Mouse (Mus musculus): ENCODE data around the gene Enkd1. TPM values are rescaled to one million over a fixed set of nuclear protein-coding genes. Genes with fewer than 3 reads are reported as not detected.

Enkd1 gene
- polyA plus RNA-seq, 1 experiment, result 24.8 TPM

- no peak overlapping the region for H3ac ChIP-seq (ENCODE audit: control insufficient read depth, insufficient read length, low read depth)
These were observed 17.0 kb downstream of the Enkd1 start for GRCm38 (mm10) chr8:105690978-105691377.

GRCm38 (mm10) chr8:105689983-105690360 is 18.0 kb downstream of the Enkd1 start:
- Histone ChIP-seq H3K79me2 (ENCODE audit: control insufficient read depth, insufficient read depth) (no peaks in the 10 kb centered on the region), H3K4me3 (ENCODE audit: insufficient read depth, poor library complexity, severe bottlenecking) (no peak overlapping the region), H3ac (ENCODE audit: control insufficient read depth, insufficient read length, low read depth) (no peak overlapping the region), H3K36me3 (ENCODE audit: control insufficient read depth, insufficient read depth) (no peaks in the 10 kb centered on the region), H3K79me3 (ENCODE audit: low read depth) (no peaks in the 10 kb centered on the region), H3K27me3 (ENCODE audit: control insufficient read depth, insufficient read depth, insufficient read length) (no peaks in the 10 kb centered on the region)
- no peak for TF ChIP-seq FOSL1 (IDR thresholded peaks at IDR 0.05; ENCODE audit: insufficient read depth, low read length, poor library complexity, severe bottlenecking)
- no peak for TF ChIP-seq MYOG (IDR thresholded peaks at IDR 0.05; ENCODE audit: control insufficient read depth, extremely low read depth, insufficient read length)
- TF ChIP-seq CTCF (IDR thresholded peaks at IDR 0.05; ENCODE audit: control insufficient read depth, insufficient read depth, insufficient read length), result no peak
- TF ChIP-seq CEBPB (IDR thresholded peaks at IDR 0.05; ENCODE audit: low read depth), result no peak
- no peak for TF ChIP-seq USF1 (IDR thresholded peaks at IDR 0.05; ENCODE audit: low read depth)
- TF ChIP-seq MYOD1 (IDR thresholded peaks at IDR 0.05; ENCODE audit: control insufficient read depth, insufficient read length, low read depth), result no peak
- no peak for TF ChIP-seq MAX (IDR thresholded peaks at IDR 0.05)

More at GRCm38 (mm10) chr8:105690978-105691377, 17.0 kb downstream of the Enkd1 start:
- Histone ChIP-seq H3K79me3 (ENCODE audit: low read depth) (no peaks in the 10 kb centered on the region), H3K79me2 (ENCODE audit: control insufficient read depth, insufficient read depth) (no peaks in the 10 kb centered on the region), H3K36me3 (ENCODE audit: control insufficient read depth, insufficient read depth) (no peaks in the 10 kb centered on the region), H3K27me3 (ENCODE audit: control insufficient read depth, insufficient read depth, insufficient read length) (no peaks in the 10 kb centered on the region), H3K4me3 (ENCODE audit: insufficient read depth, poor library complexity, severe bottlenecking) (no peak overlapping the region)
- TF ChIP-seq CTCF (IDR thresholded peaks at IDR 0.05; ENCODE audit: control insufficient read depth, insufficient read depth, insufficient read length), result no peak
- no peak for TF ChIP-seq USF1 (IDR thresholded peaks at IDR 0.05; ENCODE audit: low read depth)
- no peak for TF ChIP-seq MAX (IDR thresholded peaks at IDR 0.05)
- no peak for TF ChIP-seq FOSL1 (IDR thresholded peaks at IDR 0.05; ENCODE audit: insufficient read depth, low read length, poor library complexity, severe bottlenecking)
- TF ChIP-seq MYOD1 (IDR thresholded peaks at IDR 0.05; ENCODE audit: control insufficient read depth, insufficient read length, low read depth), result no peak
- TF ChIP-seq MYOG (IDR thresholded peaks at IDR 0.05; ENCODE audit: control insufficient read depth, extremely low read depth, insufficient read length), result no peak
- TF ChIP-seq CEBPB (IDR thresholded peaks at IDR 0.05; ENCODE audit: low read depth), result no peak

- Histone ChIP-seq H3K79me3 (ENCODE audit: low read depth) (no peaks in the 10 kb centered on the region), H3K36me3 (ENCODE audit: control insufficient read depth, insufficient read depth) (peaks cover 2% of the 10 kb centered on the region), H3K79me2 (ENCODE audit: control insufficient read depth, insufficient read depth) (no peaks in the 10 kb centered on the region), H3ac (ENCODE audit: control insufficient read depth, insufficient read length, low read depth) (no peak overlapping the region), H3K27me3 (ENCODE audit: control insufficient read depth, insufficient read depth, insufficient read length) (no peaks in the 10 kb centered on the region), H3K4me3 (ENCODE audit: insufficient read depth, poor library complexity, severe bottlenecking) (no peak overlapping the region)
- TF ChIP-seq CEBPB (IDR thresholded peaks at IDR 0.05; ENCODE audit: low read depth) (no peak), MYOG (IDR thresholded peaks at IDR 0.05; ENCODE audit: control insufficient read depth, extremely low read depth, insufficient read length) (no peak), CTCF (IDR thresholded peaks at IDR 0.05; ENCODE audit: control insufficient read depth, insufficient read depth, insufficient read length) (no peak), MYOD1 (IDR thresholded peaks at IDR 0.05; ENCODE audit: control insufficient read depth, insufficient read length, low read depth) (no peak), FOSL1 (IDR thresholded peaks at IDR 0.05; ENCODE audit: insufficient read depth, low read length, poor library complexity, severe bottlenecking) (no peak), USF1 (IDR thresholded peaks at IDR 0.05; ENCODE audit: low read depth) (no peak), MAX (IDR thresholded peaks at IDR 0.05) (no peak)
These were observed 18.6 kb downstream of the Enkd1 start for GRCm38 (mm10) chr8:105689256-105689982.

- Histone ChIP-seq H3K27me3 (ENCODE audit: control insufficient read depth, insufficient read depth, insufficient read length) (no peaks in the 10 kb centered on the region), H3K4me3 (ENCODE audit: insufficient read depth, poor library complexity, severe bottlenecking) (no peak overlapping the region), H3ac (ENCODE audit: control insufficient read depth, insufficient read length, low read depth) (no peak overlapping the region), H3K36me3 (ENCODE audit: control insufficient read depth, insufficient read depth) (peaks cover 13% of the 10 kb centered on the region), H3K79me3 (ENCODE audit: low read depth) (no peaks in the 10 kb centered on the region), H3K79me2 (ENCODE audit: control insufficient read depth, insufficient read depth) (no peaks in the 10 kb centered on the region)
- TF ChIP-seq MAX (IDR thresholded peaks at IDR 0.05) (no peak), CEBPB (IDR thresholded peaks at IDR 0.05; ENCODE audit: low read depth) (no peak), MYOD1 (IDR thresholded peaks at IDR 0.05; ENCODE audit: control insufficient read depth, insufficient read length, low read depth) (no peak)
These were observed 19.7 kb downstream of the Enkd1 start for GRCm38 (mm10) chr8:105688242-105688752.

- Histone ChIP-seq H3K79me2 (ENCODE audit: control insufficient read depth, insufficient read depth) (no peaks in the 10 kb centered on the region), H3K79me3 (ENCODE audit: low read depth) (no peaks in the 10 kb centered on the region), H3K36me3 (ENCODE audit: control insufficient read depth, insufficient read depth) (peaks cover 21% of the 10 kb centered on the region), H3K27me3 (ENCODE audit: control insufficient read depth, insufficient read depth, insufficient read length) (no peaks in the 10 kb centered on the region), H3ac (ENCODE audit: control insufficient read depth, insufficient read length, low read depth) (no peak overlapping the region), H3K4me3 (ENCODE audit: insufficient read depth, poor library complexity, severe bottlenecking) (no peak overlapping the region)
- TF ChIP-seq MYOG (IDR thresholded peaks at IDR 0.05; ENCODE audit: control insufficient read depth, extremely low read depth, insufficient read length), result no peak
These were observed 20.5 kb downstream of the Enkd1 start for GRCm38 (mm10) chr8:105687512-105687911.

GRCm38 (mm10) chr8:105686551-105686950 is 21.5 kb downstream of the Enkd1 start:
- Histone ChIP-seq H3K36me3 (ENCODE audit: control insufficient read depth, insufficient read depth) (peaks cover 30% of the 10 kb centered on the region), H3K79me3 (ENCODE audit: low read depth) (no peaks in the 10 kb centered on the region), H3K27me3 (ENCODE audit: control insufficient read depth, insufficient read depth, insufficient read length) (no peaks in the 10 kb centered on the region), H3ac (ENCODE audit: control insufficient read depth, insufficient read length, low read depth) (no peak overlapping the region), H3K79me2 (ENCODE audit: control insufficient read depth, insufficient read depth) (no peaks in the 10 kb centered on the region), H3K4me3 (ENCODE audit: insufficient read depth, poor library complexity, severe bottlenecking) (no peak overlapping the region)
- TF ChIP-seq FOSL1 (IDR thresholded peaks at IDR 0.05; ENCODE audit: insufficient read depth, low read length, poor library complexity, severe bottlenecking), result no peak
- no peak for TF ChIP-seq CEBPB (IDR thresholded peaks at IDR 0.05; ENCODE audit: low read depth)
- no peak for TF ChIP-seq MYOG (IDR thresholded peaks at IDR 0.05; ENCODE audit: control insufficient read depth, extremely low read depth, insufficient read length)
- no peak for TF ChIP-seq USF1 (IDR thresholded peaks at IDR 0.05; ENCODE audit: low read depth)
- TF ChIP-seq MYOD1 (IDR thresholded peaks at IDR 0.05; ENCODE audit: control insufficient read depth, insufficient read length, low read depth), result no peak
- no peak for TF ChIP-seq MAX (IDR thresholded peaks at IDR 0.05)
- no peak for TF ChIP-seq CTCF (IDR thresholded peaks at IDR 0.05; ENCODE audit: control insufficient read depth, insufficient read depth, insufficient read length)

Data from C2C12 (cell line).